Mouse (Mus musculus) right cerebral cortex, adult 18-20 months (tissue): ENCODE results near the gene Shprh.
"Not testable (repeated sequence)": the region's sequence is repeated elsewhere in the genome, so short reads cannot be mapped to it uniquely, and the experiment has no call there.

Experiments
- DNase-seq: peaks from one replicate; pipeline ENCODE4 v3.0.0; 2022; ENCODE audit warnings: mixed read lengths

Shprh gene

DNA sequence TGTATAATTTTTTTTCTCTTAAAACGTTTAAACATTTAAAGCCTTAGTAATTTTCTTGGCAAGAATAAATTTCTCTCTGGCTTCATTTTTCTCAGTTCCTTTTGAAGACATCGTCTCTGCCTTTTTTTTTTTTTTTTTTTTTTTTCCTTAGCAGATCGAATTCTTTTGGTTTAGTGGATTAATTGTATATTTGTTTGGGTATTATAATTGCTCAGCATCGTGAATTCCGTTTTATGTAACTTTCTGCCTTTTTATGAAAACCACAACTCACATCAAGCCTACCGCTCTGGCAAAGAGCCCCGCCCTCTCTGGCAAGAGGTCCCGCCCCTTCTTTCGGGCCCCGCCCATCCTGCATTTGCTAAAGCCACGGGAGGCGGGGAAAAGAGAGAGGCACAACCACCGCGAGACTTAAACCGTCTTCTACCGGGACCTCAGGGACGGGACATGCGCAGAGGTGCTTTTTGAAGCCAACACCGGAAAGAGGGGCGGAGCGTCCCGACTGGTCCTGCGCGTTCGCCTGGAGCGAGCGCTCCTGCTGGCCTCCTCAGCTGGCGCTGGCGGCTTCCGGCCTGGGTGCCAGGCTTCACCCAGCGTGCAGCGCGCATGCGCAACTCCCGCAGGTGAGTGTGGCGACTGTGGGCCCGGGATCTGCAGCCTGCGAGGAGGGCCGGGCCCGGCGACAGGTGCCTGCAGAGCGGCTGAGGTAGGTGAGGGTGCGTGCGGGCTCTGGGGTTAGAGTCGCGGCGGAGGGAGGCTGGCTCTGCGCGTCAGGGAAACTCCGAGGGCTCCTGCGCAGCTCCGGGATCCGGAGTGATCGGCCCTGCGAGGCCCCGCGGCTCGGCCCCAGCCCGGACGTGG, at the start of gene Shprh:
Gene Shprh (plus strand): TSS at position 544 of the 858 bp plus-strand sequence.
- peak; percentile 99 for DNase-seq

DNA sequence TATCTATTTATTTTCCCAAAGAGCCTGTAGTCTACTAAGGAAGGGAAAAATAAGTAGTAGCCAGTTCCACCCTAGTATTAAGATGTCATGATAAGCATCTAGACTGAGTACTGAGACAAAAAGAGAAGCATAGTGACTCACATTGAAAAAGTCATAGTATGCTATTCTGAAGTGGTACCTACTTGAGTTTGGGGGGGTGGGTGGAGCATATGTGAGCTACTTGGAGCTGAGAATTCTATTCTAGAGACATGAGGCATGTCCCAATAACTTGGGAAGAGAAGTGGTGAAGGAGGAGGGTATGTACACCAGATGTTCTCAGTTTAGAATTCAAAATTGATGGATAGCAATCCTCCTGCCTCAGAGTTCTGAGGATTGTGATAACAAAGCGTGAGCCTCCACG, 27.4 kb upstream of the Shprh start:
- DNase-seq = peak; percentile 5

DNA sequence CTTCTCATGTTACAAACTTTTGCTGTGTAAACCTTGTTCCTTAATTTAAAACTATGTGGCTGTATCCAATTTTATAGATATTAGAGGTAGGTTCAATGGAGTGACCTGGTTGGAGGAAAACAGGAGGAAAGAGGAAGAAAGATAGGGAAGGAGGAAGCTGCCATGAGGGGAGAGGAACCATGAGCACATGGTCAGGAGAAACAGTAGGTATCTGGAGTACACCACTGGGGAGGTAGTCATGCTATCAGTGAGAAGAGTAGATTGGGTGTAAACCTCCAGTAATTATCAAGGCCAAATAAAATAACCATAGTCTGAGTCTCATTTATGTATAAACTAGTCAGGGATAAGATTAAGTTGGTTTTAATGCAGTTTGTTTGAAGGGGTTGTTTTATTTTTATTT, 3.6 kb upstream of the Shprh start:
- no peak for DNase-seq

DNA sequence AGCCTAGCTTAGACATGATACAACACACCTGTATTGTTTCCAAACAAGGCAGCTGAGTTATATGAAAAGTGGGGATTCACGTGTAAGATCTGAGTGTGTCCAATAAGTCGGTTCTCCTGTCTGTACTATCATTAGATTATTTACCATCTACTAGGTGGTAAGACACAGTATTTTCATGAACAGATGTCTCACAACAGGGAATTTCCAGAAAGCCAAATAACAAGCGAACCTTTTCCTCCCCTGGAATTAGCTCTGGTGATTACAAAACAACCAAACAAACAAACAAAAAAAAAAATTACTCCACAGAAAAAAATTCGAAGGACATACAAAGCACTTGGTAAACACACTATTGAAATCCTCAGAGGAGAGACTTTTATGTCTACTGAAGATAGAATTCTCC, 781 bp upstream of the Shprh start:
- no peak for DNase-seq

DNA sequence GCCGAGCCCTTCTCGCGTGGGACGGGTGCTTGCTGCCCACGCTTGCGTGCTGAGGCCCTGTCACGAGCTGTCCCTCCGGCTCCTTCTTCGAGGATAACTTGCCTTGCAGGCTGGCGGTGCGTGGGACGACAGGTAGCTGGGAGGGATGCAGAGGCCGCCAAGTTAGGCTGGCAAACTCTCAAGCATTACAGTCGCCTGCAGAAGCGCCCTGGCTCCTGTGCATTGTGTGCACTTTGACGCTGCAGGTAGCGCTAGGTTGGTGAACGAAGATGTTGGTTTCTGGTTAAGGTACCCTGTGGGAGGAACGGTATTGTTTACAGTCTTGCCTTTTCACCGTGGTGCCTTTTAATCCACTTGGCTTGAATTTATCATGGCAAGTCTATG, 507 bp downstream of the Shprh start:
- no peak for DNase-seq

DNA sequence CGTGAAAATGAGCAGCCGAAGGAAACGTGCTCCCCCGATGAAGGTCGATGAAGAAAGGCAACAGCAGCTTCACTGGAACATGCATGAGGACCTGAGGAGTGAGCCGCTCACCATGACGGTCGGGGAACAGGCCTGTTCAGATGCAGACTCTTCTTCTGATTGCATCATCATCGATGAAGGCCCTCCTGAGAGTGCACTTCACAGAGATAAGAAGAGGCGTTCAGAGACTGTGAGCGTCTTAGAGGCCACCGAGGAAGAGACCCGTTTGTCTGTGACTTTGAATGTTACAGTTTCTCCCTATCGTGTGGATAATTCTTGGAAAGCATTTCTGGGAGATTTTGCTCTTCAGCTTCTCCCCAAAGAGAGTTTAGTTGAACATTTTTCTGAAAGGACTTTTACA, 2.4 kb downstream of the Shprh start:
- DNase-seq = no peak

DNA sequence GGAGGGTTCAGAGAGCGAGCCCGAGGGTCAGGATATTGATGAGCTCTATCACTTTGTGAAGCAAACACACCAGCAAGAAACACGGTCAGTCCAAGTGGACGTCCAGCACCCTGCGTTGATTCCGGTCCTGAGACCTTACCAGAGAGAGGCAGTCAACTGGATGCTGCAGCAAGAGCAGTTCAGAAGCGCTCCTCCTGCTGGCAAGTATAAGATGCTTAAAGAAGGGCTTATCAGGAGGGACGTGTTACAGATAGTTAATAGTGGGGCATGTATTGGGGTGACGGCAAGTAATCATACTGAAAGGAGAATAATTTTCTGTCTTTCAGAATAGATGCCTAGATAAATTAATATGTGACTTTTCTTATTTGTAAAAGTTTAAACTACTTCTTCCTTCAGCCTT, 7.8 kb downstream of the Shprh start:
- no peak for DNase-seq

DNA sequence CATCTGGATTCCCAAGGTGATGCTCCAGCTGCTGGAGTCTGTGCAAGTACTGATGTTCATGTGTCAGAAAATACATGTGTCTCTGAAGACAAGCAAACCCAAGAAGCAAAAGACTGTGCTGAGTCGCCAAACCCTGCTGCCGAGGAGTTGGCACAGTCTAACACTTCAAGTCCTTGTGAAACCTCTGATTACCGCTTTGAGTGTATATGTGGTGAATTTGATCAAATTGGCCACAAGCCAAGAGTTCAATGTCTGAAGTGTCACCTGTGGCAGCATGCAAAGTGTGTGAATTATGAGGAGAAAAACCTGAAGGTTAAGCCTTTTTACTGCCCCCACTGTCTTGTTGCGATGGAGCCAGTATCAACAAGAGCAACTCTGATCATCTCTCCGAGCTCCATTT, 15.3 kb downstream of the Shprh start:
- no peak for DNase-seq

DNA sequence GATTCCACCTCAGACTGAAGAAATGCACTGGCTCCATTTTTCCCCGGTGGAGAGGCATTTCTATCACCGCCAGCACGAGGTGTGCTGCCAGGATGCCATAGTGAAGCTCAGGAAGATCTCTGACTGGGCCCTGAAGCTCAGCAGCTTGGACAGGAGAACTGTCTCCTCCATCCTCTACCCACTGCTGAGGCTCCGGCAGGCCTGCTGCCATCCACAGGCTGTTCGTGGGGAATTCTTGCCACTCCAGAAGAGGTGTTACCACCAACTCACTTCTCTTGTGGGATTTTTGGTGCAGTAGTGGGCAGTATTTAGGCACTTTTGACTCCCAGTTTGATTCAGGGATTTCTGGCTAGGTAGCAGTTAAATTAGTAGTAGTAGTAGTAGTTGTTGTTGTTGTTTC, 21.0 kb downstream of the Shprh start:
- peak; percentile 39 for DNase-seq

DNA sequence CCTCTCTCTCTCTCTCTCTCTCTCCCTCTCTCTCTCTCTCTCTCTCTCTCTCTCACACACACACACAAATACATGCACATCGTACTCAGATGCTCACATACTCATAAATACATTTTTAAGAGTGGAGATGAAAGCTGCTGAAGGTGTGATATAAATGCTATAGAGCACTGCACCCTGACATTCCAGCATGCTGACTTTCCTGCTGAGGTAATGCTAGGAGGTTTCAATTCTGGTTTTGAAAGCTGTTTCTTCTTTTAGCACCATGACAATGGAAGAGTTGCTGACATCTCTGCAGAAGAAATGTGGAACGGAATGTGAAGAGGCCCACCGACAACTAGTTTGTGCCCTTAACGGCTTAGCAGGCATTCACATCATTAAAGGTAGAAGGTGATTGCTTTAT, 22.4 kb downstream of the Shprh start:
- no peak for DNase-seq

DNA sequence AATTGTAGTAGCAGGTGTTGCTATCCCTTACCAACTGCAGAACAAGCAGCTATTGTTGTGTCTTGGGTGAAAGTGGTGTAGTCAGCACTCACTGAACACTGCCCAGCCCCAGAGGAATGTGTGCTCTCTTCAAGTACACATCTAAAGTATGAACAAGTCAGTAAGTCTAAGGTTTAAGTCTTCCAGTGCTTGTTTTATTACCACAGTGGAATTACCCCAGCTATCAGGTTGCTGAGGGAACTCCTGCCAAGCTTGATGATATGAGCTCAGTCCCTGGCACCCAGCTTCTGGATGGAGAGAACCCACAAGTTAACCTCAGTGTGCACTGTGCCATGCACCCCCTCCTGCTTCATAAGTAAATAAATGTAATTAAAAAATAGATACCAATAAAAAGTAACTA, 23.3 kb downstream of the Shprh start:
- DNase-seq = no peak

DNA sequence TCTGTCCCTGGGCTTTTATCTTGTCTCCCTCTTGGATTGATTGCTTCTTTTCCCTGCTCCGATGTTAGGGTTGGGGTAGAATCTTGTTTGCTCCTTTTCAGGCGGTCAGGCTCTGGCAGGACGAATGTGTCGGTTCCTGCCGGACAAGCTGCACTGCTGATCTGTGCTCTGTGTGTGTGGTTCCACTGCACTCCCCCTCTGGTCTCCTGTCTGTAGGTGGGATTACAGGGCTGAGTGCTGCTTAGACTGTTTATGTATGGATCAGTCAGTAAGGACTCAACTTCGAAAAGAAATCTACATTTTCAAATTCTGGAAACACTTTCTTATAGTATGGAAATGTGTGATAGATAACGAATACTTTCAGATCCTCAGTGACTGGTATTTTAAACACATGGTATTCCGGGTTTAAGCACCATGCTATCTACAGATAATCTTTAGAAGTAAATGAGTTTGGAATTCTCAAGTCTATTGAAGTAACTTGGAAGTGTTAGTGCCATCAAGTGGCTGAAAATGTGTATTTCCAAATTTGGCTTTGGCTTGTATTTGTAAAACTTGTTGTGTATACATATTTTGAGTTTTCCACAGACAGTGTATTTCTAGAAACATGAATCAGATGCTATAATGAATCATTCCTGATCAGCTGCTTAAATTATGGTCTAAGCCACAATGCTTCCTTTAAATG, 26.7 kb downstream of the Shprh start:
- DNase-seq = no peak

DNA sequence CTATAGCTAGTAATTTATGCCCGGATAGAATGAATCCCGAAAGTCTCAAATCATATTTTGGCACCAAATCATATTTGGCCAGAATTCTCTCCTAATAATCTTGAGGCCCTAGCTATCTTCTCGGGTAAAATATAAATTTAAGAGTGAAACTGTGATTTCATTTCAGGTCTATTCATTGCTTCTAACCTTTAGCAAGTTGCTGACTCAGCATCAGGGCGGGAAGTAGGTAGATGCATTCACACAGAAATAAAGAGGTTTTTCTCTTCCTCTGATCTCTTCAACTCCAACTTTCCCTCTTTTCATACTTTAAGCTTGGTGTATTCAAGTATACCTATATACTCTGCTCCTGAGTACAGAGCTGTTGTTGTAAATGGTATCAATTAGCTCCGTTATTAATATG, 30.9 kb downstream of the Shprh start:
- DNase-seq = no peak

DNA sequence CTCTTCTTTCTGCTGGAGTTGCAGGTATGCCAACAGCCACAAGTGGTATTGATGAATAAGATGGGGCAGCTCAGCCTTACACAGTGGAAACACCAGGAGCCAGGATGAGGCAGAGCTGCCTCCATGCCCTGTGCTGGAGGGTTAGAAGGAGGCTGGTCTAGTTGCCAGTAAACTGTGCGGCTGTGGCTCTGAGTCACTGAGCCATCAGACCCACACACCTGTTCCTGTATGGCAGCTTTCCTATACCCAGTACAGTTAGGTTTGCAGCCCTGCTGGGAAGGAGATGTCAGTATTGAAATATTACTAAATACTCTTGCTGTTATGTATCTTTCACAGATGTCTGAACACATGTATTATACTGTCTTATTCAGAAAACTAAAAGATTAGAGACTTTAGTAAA, 48.1 kb downstream of the Shprh start:
- peak; percentile 23 for DNase-seq

DNA sequence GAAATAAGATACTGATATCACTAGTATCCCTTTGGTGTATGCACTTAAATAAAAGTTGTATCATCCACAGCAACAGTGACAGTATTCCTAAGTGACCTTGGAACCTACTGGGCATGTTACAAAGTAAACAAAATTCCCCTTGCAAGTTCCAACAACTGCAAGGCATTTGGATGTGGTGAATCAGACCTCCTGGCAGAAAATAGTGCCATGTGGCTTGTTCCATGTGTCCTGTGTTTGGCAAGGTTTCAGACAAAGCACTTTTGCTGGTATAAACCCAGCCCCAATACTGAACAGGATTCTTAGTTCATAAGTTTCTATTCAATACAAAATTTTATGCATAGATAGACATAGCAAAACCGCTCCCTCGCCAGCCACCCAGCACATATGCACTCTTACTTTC, 49.1 kb downstream of the Shprh start:
- no peak for DNase-seq

DNA sequence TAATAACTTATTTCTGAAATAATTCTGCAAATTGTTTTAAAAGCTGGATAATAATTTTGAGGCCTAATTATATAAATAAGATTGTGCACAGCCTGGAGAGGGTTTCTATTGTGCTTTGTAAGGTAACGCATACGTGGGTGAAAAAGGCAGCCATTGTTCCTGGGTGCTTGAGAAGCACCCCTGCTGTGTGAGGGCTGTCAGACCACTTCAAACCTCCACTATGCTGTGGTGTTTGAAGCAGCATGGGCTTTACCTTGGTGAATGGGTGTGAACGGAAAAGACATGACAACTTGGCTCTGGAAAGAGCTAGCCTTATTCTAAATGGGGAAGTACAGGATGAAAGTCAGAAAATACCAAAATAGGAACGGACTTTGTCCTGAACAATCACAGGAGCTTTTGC, 50.8 kb downstream of the Shprh start:
- no peak for DNase-seq

DNA sequence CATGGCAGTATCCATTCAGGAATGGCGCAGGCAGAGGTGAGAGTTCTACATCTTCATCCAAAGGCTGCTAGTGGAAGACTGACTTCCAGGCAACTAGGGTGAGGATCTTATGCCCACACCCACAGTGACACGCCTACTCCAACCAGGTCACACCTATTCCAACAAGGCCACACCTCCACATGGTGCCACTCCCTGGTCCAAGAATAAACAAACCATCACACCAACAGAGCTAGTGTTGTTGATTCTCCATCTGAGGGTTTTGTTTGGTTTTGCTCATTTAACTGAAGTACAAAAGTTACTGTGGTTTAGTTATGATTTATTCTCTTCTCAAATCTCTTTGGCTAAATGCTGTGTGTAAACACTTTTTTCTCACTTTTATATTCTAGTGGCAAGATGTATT, 56.7 kb downstream of the Shprh start:
- not testable (repeated sequence) for DNase-seq

DNA sequence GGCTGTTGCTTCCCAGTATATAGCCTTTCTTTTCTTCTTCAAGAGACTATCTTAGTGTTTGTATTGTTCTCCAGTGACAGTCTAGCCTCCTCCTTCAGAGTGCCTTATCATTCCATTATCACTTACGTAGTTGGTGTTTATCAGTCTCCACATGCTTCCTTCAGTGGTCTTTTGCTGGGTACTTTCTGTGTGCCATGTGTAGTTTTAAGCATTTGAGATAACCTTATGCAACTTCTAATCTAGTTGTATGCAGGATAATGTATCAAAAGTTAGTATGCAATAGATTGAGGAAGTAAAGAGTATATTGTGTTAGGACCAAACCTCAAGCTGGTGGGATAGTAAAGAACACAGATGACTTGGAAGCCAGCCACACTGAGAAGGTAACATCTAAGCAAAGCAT, 59.4 kb downstream of the Shprh start:
- no peak for DNase-seq

DNA sequence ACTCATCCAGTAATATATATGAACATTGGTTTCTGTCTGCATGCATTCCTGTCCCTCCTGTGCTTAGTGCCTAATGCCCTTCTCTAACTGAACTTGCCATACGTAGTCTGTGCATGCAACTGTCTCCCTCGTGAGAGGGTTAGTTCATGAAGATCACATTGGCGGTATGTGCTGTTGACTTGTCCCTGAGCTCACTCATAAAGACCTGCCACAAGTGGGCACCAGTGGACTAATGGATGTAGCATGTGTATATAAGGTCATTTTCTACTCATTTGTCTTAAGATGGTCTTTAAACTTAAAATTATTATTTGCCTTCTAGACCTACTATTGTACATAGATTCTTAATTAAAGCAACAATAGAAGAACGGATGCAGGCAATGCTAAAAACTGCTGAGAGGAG, 62.8 kb downstream of the Shprh start:
- no peak for DNase-seq

DNA sequence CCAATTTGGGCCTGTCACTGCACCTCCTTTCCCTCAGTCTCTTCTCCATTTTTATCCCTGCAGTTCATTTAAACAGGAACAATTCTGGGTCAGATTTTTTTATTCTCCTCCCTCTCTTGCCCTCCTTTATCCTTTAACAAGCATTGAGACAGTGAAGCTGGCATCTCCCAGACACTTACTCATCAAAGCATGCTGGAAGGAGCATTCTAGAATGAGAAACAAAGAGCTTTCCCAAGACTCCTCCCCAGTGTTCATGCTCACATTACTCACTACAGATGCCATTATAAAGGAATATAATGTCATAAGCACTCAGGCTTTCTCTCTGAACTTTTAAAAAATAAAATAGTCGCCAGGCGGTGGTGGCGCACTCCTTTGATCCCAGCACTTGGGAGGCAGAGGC, 77.2 kb downstream of the Shprh start:
- DNase-seq = no peak

DNA sequence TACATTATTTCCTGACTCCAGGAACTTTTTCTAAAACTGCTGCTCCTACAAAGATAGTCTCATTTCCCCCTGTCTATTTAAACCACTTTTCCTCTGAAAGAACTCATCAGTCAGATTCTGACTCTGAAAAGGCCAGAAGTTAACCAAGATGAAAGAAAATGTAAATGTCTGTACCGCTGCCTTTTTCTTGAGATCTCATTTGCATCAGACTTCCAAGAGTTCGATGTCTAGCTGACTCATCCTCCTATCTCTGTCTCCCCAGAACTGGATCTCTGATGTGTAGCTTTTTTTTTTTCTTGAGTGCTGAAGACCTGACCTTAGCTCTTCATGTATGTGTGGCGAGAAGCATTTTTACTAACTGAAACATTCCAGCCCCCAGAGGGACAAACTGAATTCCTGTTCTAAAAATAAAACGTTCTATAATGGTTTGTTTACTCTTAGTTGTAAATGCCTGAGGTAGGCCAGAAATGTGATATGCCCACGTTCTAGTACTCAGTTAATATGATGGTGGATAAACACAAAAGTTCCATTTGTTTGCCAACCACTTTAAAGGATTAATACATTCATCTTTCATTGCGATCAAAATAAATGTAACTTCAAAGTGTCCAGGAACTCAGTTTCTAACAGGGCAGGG, 80.4 kb downstream of the Shprh start:
- no peak for DNase-seq

DNA sequence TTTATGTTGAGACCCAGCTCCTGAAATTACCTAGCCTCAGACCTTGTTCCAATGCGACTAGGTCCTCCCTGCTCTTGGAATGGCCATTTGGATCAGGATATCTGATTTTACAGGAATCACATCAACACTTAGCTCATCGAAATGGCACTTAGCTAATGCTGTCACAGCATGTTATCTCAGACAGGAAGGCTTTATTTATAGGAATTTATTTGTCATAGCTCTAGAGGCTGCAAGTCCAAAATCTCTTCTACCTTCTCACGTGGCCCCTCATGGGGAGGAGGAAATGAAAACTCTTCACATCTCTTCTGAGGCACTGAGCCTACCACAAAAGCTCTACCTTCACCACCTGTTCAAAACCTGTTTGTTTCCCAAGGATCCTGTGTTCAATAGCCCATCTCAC, 84.0 kb downstream of the Shprh start:
- DNase-seq = no peak

DNA sequence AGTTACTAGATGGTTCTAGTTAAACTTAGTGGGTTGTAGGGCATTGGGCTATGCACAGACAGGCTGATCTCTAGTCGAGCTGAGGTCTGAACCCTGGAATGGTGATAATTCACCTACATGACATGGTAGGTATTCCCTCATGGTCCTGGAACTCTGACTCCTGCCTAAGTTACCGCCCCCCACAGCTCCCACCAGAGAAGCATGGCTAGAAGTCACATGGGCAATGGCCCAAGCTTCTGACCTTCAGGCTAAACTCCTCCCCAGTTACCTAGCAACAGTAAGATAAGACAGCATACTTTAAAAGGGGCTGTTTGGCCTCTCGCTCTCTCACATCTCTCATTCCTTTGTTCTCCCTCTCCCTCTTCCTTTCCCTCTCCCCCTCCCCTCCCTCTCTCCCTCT, 93.8 kb downstream of the Shprh start:
- not testable (repeated sequence) for DNase-seq

DNA sequence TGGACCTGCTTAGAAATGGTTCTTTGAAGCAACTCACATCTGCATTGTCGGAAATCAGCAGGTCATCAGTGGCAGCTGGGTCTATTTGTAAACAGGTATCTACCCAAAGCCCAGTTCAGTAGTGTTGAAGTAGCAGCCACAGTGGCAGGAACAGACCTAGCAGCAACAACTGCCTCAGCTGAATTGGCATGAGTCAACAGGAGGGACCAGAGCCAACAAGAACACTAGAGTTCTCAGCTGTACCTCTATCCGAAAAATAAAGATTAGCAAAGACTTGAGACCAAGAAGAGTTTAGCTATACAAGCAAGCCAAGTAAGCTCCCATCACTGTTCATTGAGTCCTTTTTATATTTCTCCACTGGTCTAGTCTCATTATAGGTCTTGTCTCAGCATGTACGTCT, 99.0 kb downstream of the Shprh start:
- DNase-seq = no peak
